Comparison of ENCODE assay signal across 21 mouse cellular contexts in the genomic region with DNA sequence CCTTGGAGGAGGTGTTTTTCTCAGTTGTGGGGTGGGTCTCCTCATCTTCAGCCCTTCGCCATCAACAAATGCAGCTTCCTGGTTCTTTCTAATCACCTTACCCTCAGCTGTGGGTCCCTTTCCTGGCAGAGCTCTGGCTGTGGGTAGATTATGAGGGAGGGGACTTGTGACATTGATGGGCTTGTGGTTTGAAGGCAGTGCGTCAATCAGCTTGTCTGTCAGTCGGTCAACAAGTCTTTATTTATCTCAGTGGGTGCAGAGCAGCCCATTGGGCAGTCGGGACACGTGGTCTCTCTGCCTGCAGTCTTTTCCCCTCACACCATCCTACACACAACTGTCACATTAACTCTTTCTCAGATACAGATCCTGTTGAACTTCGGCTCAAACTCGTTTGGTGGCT.
DNase-seq lines count a peak whose midpoint lies in the region; ATAC-seq lines count a peak whose summit lies in the region.
"Had no signal": no experiment of that assay in that cellular context is flagged by ENCODE, and none has a peak within 500 bp of the region (broad histone marks: within the 10 kb centered on the region; RNA-seq: fewer than 3 reads in every experiment).

No protein-coding gene starts in this region.

- ATAC-seq in forebrain, embryonic 16.5 days, result peak; percentile 43; the same call in 1 of the 2 replicates
- ATAC-seq in forebrain, embryonic 13.5 days, result no peak
- peak; percentile 81 for ATAC-seq in liver, embryonic 13.5 days (ENCODE audit: low read depth)
- peak; percentile 35; the same call in 1 of the 2 replicates for ATAC-seq in neural tube, embryonic 15.5 days (ENCODE audit: low FRiP score)
- ATAC-seq: CD4-positive, CD25-positive, alpha-beta regulatory T cell, adult 4 months; forebrain, embryonic 14.5 days; inflammation-experienced regulatory T-cells, adult 6 months had no signal

- H3K4me3 ChIP-seq in forebrain, embryonic 16.5 days (replicated peaks; ENCODE audit: low read length), result no peak overlapping the region
- H3K4me3 ChIP-seq in forebrain, embryonic 13.5 days, result no peak overlapping the region
- no peak overlapping the region for H3K4me3 ChIP-seq in liver, embryonic 13.5 days (replicated peaks)
- no peak overlapping the region for H3K4me3 ChIP-seq in neural tube, embryonic 15.5 days (replicated peaks)
- H3K4me3 ChIP-seq: embryonic facial prominence, embryonic 10.5 days; heart, embryonic 15.5 days; hindbrain, embryonic 10.5 days; midbrain, embryonic 12.5 days; myocyte had no signal

- 58% methylated on average over 7 of the region's 7 CpGs for WGBS in forebrain, embryonic 16.5 days
- WGBS in forebrain, embryonic 13.5 days, result 67% methylated on average over 7 of the region's 7 CpGs
- WGBS in liver, embryonic 13.5 days (ENCODE audit: insufficient replicate concordance), result 5% methylated on average over 7 of the region's 7 CpGs
- WGBS in neural tube, embryonic 15.5 days, result 54% methylated on average over 7 of the region's 7 CpGs

- DNase-seq in layer of hippocampus, adult 9-11 months, result peak; percentile 34
- no peak for DNase-seq in layer of hippocampus, postnatal 36 days
- peak; percentile 15 for DNase-seq in liver, embryonic 13.5 days
- DNase-seq in MN1 (ENCODE audit: low spot score), result no peak
- DNase-seq in cerebellum, postnatal 4 days (ENCODE audit: low spot score in 2 of 2), result no peak
- DNase-seq: cerebellum, adult 11 months; cerebellum, postnatal 14 days; heart, adult 18-20 months; lung, postnatal 14 days had no signal

- H3K36me3 ChIP-seq in forebrain, embryonic 16.5 days (ENCODE audit: control insufficient read depth, insufficient read depth), result no peaks in the 10 kb centered on the region
- H3K36me3 ChIP-seq in forebrain, embryonic 13.5 days (ENCODE audit: poor library complexity, severe bottlenecking), result no peaks in the 10 kb centered on the region
- H3K36me3 ChIP-seq in liver, embryonic 13.5 days, result no peaks in the 10 kb centered on the region
- H3K36me3 ChIP-seq in neural tube, embryonic 15.5 days, result no peaks in the 10 kb centered on the region
- H3K36me3 ChIP-seq: embryonic facial prominence, embryonic 10.5 days; G1E; heart, embryonic 15.5 days; hindbrain, embryonic 10.5 days; midbrain, embryonic 12.5 days had no signal

- no peaks in the 10 kb centered on the region for H3K9me3 ChIP-seq in forebrain, embryonic 16.5 days (ENCODE audit: control insufficient read depth, low read length)
- no peaks in the 10 kb centered on the region for H3K9me3 ChIP-seq in forebrain, embryonic 13.5 days (replicated peaks)
- no peaks in the 10 kb centered on the region for H3K9me3 ChIP-seq in liver, embryonic 13.5 days (replicated peaks)
- H3K9me3 ChIP-seq in neural tube, embryonic 15.5 days (replicated peaks), result no peaks in the 10 kb centered on the region
- H3K9me3 ChIP-seq: embryonic facial prominence, embryonic 10.5 days; G1E; heart, embryonic 15.5 days; hindbrain, embryonic 10.5 days; midbrain, embryonic 12.5 days had no signal

- H3K27me3 ChIP-seq in forebrain, embryonic 16.5 days (replicated peaks; ENCODE audit: control insufficient read depth, insufficient read depth, low read length), result no peaks in the 10 kb centered on the region
- H3K27me3 ChIP-seq in forebrain, embryonic 13.5 days, result no peaks in the 10 kb centered on the region
- no peaks in the 10 kb centered on the region for H3K27me3 ChIP-seq in liver, embryonic 13.5 days
- no peaks in the 10 kb centered on the region for H3K27me3 ChIP-seq in neural tube, embryonic 15.5 days (replicated peaks)
- H3K27me3 ChIP-seq: heart, embryonic 15.5 days; midbrain, embryonic 12.5 days had no signal

- no peak overlapping the region for H3K4me2 ChIP-seq in forebrain, embryonic 16.5 days (ENCODE audit: low read length)
- H3K4me2 ChIP-seq in forebrain, embryonic 13.5 days, result no peak overlapping the region
- H3K4me2 ChIP-seq in liver, embryonic 13.5 days, result no peak overlapping the region
- H3K4me2 ChIP-seq in neural tube, embryonic 15.5 days, result no peak overlapping the region
- H3K4me2 ChIP-seq: heart, embryonic 15.5 days; midbrain, embryonic 12.5 days had no signal

- no peak overlapping the region for H3K9ac ChIP-seq in forebrain, embryonic 16.5 days (replicated peaks; ENCODE audit: low read depth, low read length)
- no peak overlapping the region for H3K9ac ChIP-seq in forebrain, embryonic 13.5 days
- H3K9ac ChIP-seq in liver, embryonic 13.5 days, result no peak overlapping the region
- H3K9ac ChIP-seq in neural tube, embryonic 15.5 days (replicated peaks), result no peak overlapping the region
- H3K9ac ChIP-seq: heart, embryonic 15.5 days; midbrain, embryonic 12.5 days had no signal

- H3K4me1 ChIP-seq in forebrain, embryonic 16.5 days (replicated peaks; ENCODE audit: control insufficient read depth, insufficient read depth, low read length), result no peaks in the 10 kb centered on the region
- H3K4me1 ChIP-seq in forebrain, embryonic 13.5 days, result no peaks in the 10 kb centered on the region
- H3K4me1 ChIP-seq in liver, embryonic 13.5 days (replicated peaks), result peaks cover 6% of the 10 kb centered on the region; the same call in 1 of the 2 replicates
- peaks cover 22% of the 10 kb centered on the region for H3K4me1 ChIP-seq in neural tube, embryonic 15.5 days
- H3K4me1 ChIP-seq: embryonic facial prominence, embryonic 10.5 days; heart, embryonic 15.5 days; midbrain, embryonic 12.5 days had no signal

- H3K27ac ChIP-seq in forebrain, embryonic 16.5 days (ENCODE audit: low read length), result no peak overlapping the region
- no peak overlapping the region for H3K27ac ChIP-seq in forebrain, embryonic 13.5 days
- H3K27ac ChIP-seq in liver, embryonic 13.5 days, result 0 out of 2 replicates have a peak overlapping the region, but pooled peaks have one; percentile 34
- no peak overlapping the region for H3K27ac ChIP-seq in neural tube, embryonic 15.5 days (replicated peaks)
- H3K27ac ChIP-seq: embryonic facial prominence, embryonic 10.5 days; heart, embryonic 15.5 days; hindbrain, embryonic 10.5 days; midbrain, embryonic 12.5 days had no signal

Comparison
In these comparisons a context has a peak if more than half of its experiments do, and no peak if none do; other contexts are left out.
1. DNase-seq: peak in layer of hippocampus, adult 9-11 months (single experiment) and liver, embryonic 13.5 days (single experiment); none in layer of hippocampus, postnatal 36 days (0 of 2), MN1 (single experiment) and cerebellum, postnatal 4 days (0 of 2).